In the genomic region with DNA sequence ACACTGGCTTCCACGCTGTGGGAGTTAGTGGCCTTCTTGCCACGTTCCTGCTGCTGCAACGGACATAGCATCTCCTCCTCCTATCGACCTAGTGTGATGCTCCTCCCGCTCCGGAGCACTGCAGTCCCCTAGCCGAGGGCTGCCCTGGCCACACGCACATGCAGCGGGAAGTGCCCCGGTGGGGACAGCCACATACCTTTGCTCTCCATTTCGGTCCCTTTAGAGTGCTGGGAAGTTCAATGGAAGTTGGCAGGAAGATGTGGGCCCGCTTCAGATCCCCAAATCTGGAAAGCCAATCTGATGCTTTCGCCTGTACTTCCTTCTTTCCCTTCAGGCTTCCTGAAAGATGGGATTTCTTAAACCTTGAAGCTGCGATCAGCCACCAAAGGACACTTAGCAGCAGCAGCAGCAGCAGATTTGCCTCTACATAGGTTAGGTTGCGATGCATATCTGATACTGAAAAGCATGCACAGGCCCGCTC, we compare ENCODE assay signal across 8 mouse cellular contexts. TPM values are rescaled to one million over a fixed set of nuclear protein-coding genes. Genes with fewer than 3 reads are reported as not detected.
DNase-seq lines count a peak whose midpoint lies in the region; ATAC-seq and TF ChIP-seq lines count a peak whose summit lies in the region.

Fgf12 (minus strand) TSS at position 431 of the 481 bp plus-strand sequence.

- no peak for TF ChIP-seq EP300 in lung, postnatal 0 days (IDR thresholded peaks at IDR 0.05)

- H3K27me3 ChIP-seq in lung, postnatal 0 days (replicated peaks; ENCODE audit: insufficient read depth, low read length): peaks cover 5% of the 10 kb centered on the region; the same call in 1 of the 2 replicates
- peaks cover 8% of the 10 kb centered on the region; the same call in 1 of the 2 replicates for H3K27me3 ChIP-seq in forebrain, embryonic 10.5 days (ENCODE audit: poor library complexity, severe bottlenecking)
- H3K27me3 ChIP-seq in hindbrain, embryonic 11.5 days (ENCODE audit: control insufficient read depth, insufficient read depth, low read length): no peaks in the 10 kb centered on the region
- no peaks in the 10 kb centered on the region for H3K27me3 ChIP-seq in limb, embryonic 11.5 days (ENCODE audit: control insufficient read depth, insufficient read depth, low read length)
- H3K27me3 ChIP-seq in small intestine, adult 2 months (ENCODE audit: control insufficient read depth, insufficient read depth, low read length): no peaks in the 10 kb centered on the region

- no peak for TF ChIP-seq POLR2A in small intestine, adult 2 months (IDR thresholded peaks at IDR 0.05; ENCODE audit: low read depth, low read length)

- WGBS in lung, postnatal 0 days: 1% methylated on average over 16 of the region's 16 CpGs
- under 1% methylated on average over 16 of the region's 16 CpGs for WGBS in forebrain, embryonic 10.5 days
- under 1% methylated on average over 16 of the region's 16 CpGs for WGBS in hindbrain, embryonic 11.5 days
- 2% methylated on average over 16 of the region's 16 CpGs for WGBS in limb, embryonic 11.5 days
- 2% methylated on average over 16 of the region's 16 CpGs for WGBS in small intestine, adult 2 months

- no peaks in the 10 kb centered on the region for H3K36me3 ChIP-seq in lung, postnatal 0 days (ENCODE audit: insufficient read depth, low read length)
- H3K36me3 ChIP-seq in forebrain, embryonic 10.5 days (replicated peaks): no peaks in the 10 kb centered on the region
- no peaks in the 10 kb centered on the region for H3K36me3 ChIP-seq in hindbrain, embryonic 11.5 days (ENCODE audit: control insufficient read depth, insufficient read depth, low read length)
- H3K36me3 ChIP-seq in limb, embryonic 11.5 days (ENCODE audit: control insufficient read depth, insufficient read depth, low read length): no peaks in the 10 kb centered on the region
- H3K36me3 ChIP-seq in small intestine, adult 2 months (ENCODE audit: control insufficient read depth, insufficient read depth, low read length): no peaks in the 10 kb centered on the region

- H3K4me2 ChIP-seq in lung, postnatal 0 days (replicated peaks; ENCODE audit: low read depth, low read length): peak within 1 kb of the TSS; percentile 37
- peak within 1 kb of the TSS; percentile 75 for H3K4me2 ChIP-seq in hindbrain, embryonic 11.5 days (replicated peaks; ENCODE audit: low read depth, low read length)
- H3K4me2 ChIP-seq in limb, embryonic 11.5 days (ENCODE audit: low read depth, severe bottlenecking): peak within 1 kb of the TSS; percentile 65

- no peaks in the 10 kb centered on the region for H3K4me1 ChIP-seq in lung, postnatal 0 days (ENCODE audit: insufficient read depth, low read depth, low read length)
- peaks cover 10% of the 10 kb centered on the region for H3K4me1 ChIP-seq in forebrain, embryonic 10.5 days
- no peaks in the 10 kb centered on the region for H3K4me1 ChIP-seq in hindbrain, embryonic 11.5 days (replicated peaks; ENCODE audit: control insufficient read depth, insufficient read depth, low read length)
- peaks cover 3% of the 10 kb centered on the region; the same call in 1 of the 2 replicates for H3K4me1 ChIP-seq in limb, embryonic 11.5 days (ENCODE audit: control insufficient read depth, insufficient read depth, low read length)
- no peaks in the 10 kb centered on the region for H3K4me1 ChIP-seq in small intestine, adult 2 months (ENCODE audit: control insufficient read depth, insufficient read depth, insufficient read length, low read length)

- no peak within 1 kb of the TSS for H3K4me3 ChIP-seq in lung, postnatal 0 days (ENCODE audit: low read depth, low read length)
- peak within 1 kb of the TSS; percentile 56 for H3K4me3 ChIP-seq in forebrain, embryonic 10.5 days
- H3K4me3 ChIP-seq in hindbrain, embryonic 11.5 days (ENCODE audit: low read depth, low read length): peak within 1 kb of the TSS; percentile 38
- H3K4me3 ChIP-seq in limb, embryonic 11.5 days (ENCODE audit: low read depth, low read length): peak within 1 kb of the TSS; percentile 29
- H3K4me3 ChIP-seq in small intestine, adult 2 months (ENCODE audit: low read depth, low read length): peak within 1 kb of the TSS; percentile 10; the same call in 1 of the 2 replicates

- no peak for DNase-seq in lung, postnatal 0 days (ENCODE audit: low spot score)
- no peak for DNase-seq in lung, postnatal 4 days
- DNase-seq in forebrain, embryonic 10.5 days (ENCODE audit: extremely low spot score, low spot score): no peak
- DNase-seq in hindbrain, embryonic 11.5 days (ENCODE audit: low spot score): no peak
- DNase-seq in limb, embryonic 11.5 days (ENCODE audit: low spot score): peak; percentile 32
- no peak for DNase-seq in adrenal gland, adult (ENCODE audit: inconsistent age in 2 of 2, low spot score in 1 of 2)
- DNase-seq in adrenal gland, postnatal 10 days: no peak

- H3K27ac ChIP-seq in lung, postnatal 0 days (ENCODE audit: low read length): no peak within 1 kb of the TSS
- H3K27ac ChIP-seq in forebrain, embryonic 10.5 days: peak within 1 kb of the TSS; percentile 75
- no peak within 1 kb of the TSS for H3K27ac ChIP-seq in hindbrain, embryonic 11.5 days (ENCODE audit: low read depth, low read length)
- H3K27ac ChIP-seq in limb, embryonic 11.5 days (replicated peaks; ENCODE audit: low read depth, low read length): no peak within 1 kb of the TSS
- H3K27ac ChIP-seq in small intestine, adult 2 months (ENCODE audit: insufficient read depth, low read depth, low read length): no peak within 1 kb of the TSS

- no peak for ATAC-seq in lung, postnatal 0 days
- ATAC-seq in hindbrain, embryonic 11.5 days (ENCODE audit: low FRiP score): peak; percentile 62
- ATAC-seq in limb, embryonic 11.5 days (ENCODE audit: insufficient number of reproducible peaks, low FRiP score, low TSS enrichment, low read depth): no peak

- no peak within 1 kb of the TSS for H3K9ac ChIP-seq in lung, postnatal 0 days (replicated peaks; ENCODE audit: low read depth)
- H3K9ac ChIP-seq in hindbrain, embryonic 11.5 days (ENCODE audit: low read depth, low read length): peak within 1 kb of the TSS; percentile 66
- H3K9ac ChIP-seq in limb, embryonic 11.5 days (ENCODE audit: low read length): 0 out of 2 replicates have a peak within 1 kb of the TSS, but pooled peaks have one; percentile 34

- no peaks in the 10 kb centered on the region for H3K9me3 ChIP-seq in lung, postnatal 0 days (ENCODE audit: low read length)
- no peaks in the 10 kb centered on the region; the same call in 1 of the 2 replicates for H3K9me3 ChIP-seq in forebrain, embryonic 10.5 days
- H3K9me3 ChIP-seq in hindbrain, embryonic 11.5 days (ENCODE audit: control insufficient read depth, low read length): no peaks in the 10 kb centered on the region
- H3K9me3 ChIP-seq in limb, embryonic 11.5 days (ENCODE audit: control insufficient read depth, low read length): no peaks in the 10 kb centered on the region

- TF ChIP-seq CTCF in lung, postnatal 0 days (IDR thresholded peaks at IDR 0.05): no peak
- TF ChIP-seq CTCF in small intestine, adult 2 months (IDR thresholded peaks at IDR 0.05; ENCODE audit: extremely low read depth, insufficient read length, insufficient replicate concordance, low read depth, low read length): no peak

RNA-seq across cellular contexts. Expression of gene Fgf12, which starts in this region (rescaled TPM):
- 3.6 and 3.9 TPM in 2 replicates for polyA plus RNA-seq in lung, postnatal 0 days (2015; fragmentation: Nextera tagmentation; extraction: Ambion mirVana)
- 2.3 and 2.9 TPM in 2 replicates for polyA plus RNA-seq in forebrain, embryonic 10.5 days (2016; fragmentation: Nextera tagmentation; extraction: Ambion mirVana)
- 5.3 and 6.7 TPM in 2 replicates for polyA plus RNA-seq in hindbrain, embryonic 11.5 days (2014; fragmentation: Nextera tagmentation; extraction: Ambion mirVana)
- polyA plus RNA-seq in limb, embryonic 11.5 days (2014; fragmentation: Nextera tagmentation; extraction: Ambion mirVana): 1.0 and 2.5 TPM in 2 replicates
- polyA plus RNA-seq in small intestine, adult 2 months (2012; rRNA removed): 0.24 TPM in 1 of 2 replicates, not detected in the other
- 1 to 10 TPM; 4.5 to 4.7 TPM for total RNA-seq in adrenal gland, postnatal 10 days (2021)
